Mouse (Mus musculus): Measurements from ENCODE around the gene Plg. TPM values are rescaled to one million over a fixed set of nuclear protein-coding genes. Genes with fewer than 3 reads are reported as not detected.

The Plg gene
- total and polyA plus RNA-seq, 3 experiments = not detected

DNA sequence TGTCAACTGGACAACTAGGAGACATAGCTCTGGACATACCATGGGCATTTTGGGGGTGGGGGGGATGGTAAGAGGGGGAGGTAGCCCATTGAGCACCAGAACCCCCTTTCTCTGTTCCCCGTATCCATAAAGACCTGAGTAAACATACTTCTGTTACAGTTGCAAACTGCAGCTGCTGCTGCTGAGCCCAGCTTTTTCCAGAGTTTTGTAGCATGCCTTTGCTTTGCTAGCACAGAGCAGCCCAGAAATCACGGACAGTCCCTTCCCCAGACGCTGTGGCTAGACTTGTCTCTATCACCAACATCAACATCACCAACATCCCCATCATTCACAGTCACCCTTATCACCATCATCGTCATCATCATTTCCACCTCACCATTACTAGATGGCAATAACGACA is 37.3 kb downstream of the Plg start:
- no peak overlapping the region for H3K4me3 ChIP-seq (ENCODE audit: control insufficient read depth in 1 of 2, insufficient read depth in 1 of 2, low read depth in 2 of 2, low read length in 2 of 2)
- no peak for DNase-seq (ENCODE audit: low read depth, low spot score)
- no peaks in the 10 kb centered on the region for H3K27me3 ChIP-seq (ENCODE audit: control insufficient read depth in 1 of 2, insufficient read depth in 2 of 2, low read length in 2 of 2)
- no peak overlapping the region for H3K27ac ChIP-seq (ENCODE audit: control insufficient read depth, low read depth, low read length)
- no peak overlapping the region for H3K9ac ChIP-seq (ENCODE audit: control insufficient read depth, low read depth, low read length, poor library complexity, severe bottlenecking)
- H3K9me3 ChIP-seq (replicated peaks; ENCODE audit: insufficient read depth, low read length) = no peaks in the 10 kb centered on the region
- no peaks in the 10 kb centered on the region for H3K4me1 ChIP-seq (ENCODE audit: control insufficient read depth in 1 of 2, insufficient read depth in 2 of 2, low read length in 2 of 2)
- no peaks in the 10 kb centered on the region for H3K36me3 ChIP-seq (ENCODE audit: control insufficient read depth in 1 of 2, insufficient read depth in 2 of 2, low read length in 2 of 2)
- H3K79me2 ChIP-seq (ENCODE audit: control insufficient read depth, insufficient read depth, low read length, poor library complexity) = no peaks in the 10 kb centered on the region
- TF ChIP-seq ZMIZ1 (IDR thresholded peaks at IDR 0.05; ENCODE audit: low read depth, low read length) (no peak), E2F4 (IDR thresholded peaks at IDR 0.05; ENCODE audit: borderline replicate concordance, low read depth, low read length) (no peak), NRF1 (IDR thresholded peaks at IDR 0.05; ENCODE audit: insufficient read depth, low read depth, low read length, poor library complexity, severe bottlenecking) (no peak), BHLHE40 (IDR thresholded peaks at IDR 0.05; ENCODE audit: borderline replicate concordance, low read depth, low read length) (no peak), CTCF (IDR thresholded peaks at IDR 0.05 in 2 of 3, conservative IDR thresholded peaks at IDR 0.05 in 1 of 3; ENCODE audit: control insufficient read depth in 1 of 3, insufficient read depth in 1 of 3, low read depth in 2 of 3, low read length in 3 of 3, poor library complexity in 1 of 3, severe bottlenecking in 1 of 3) (no peak; a peak in 1 of 6 replicates), MEF2A (IDR thresholded peaks at IDR 0.05; ENCODE audit: extremely low read depth, insufficient replicate concordance, low read depth, low read length, poor library complexity, severe bottlenecking) (no peak), HCFC1 (IDR thresholded peaks at IDR 0.05; ENCODE audit: low read depth, low read length) (no peak), RAD21 (IDR thresholded peaks at IDR 0.05; ENCODE audit: low read depth, low read length) (no peak), TCF12 (IDR thresholded peaks at IDR 0.05; ENCODE audit: low read depth, low read length) (no peak), MYB (IDR thresholded peaks at IDR 0.05; ENCODE audit: low read depth, low read length) (no peak), JUND (IDR thresholded peaks at IDR 0.05; ENCODE audit: low read depth, low read length) (no peak), POLR2AphosphoS2 (IDR thresholded peaks at IDR 0.05; ENCODE audit: low read length) (no peak), POLR2AphosphoS5 (IDR thresholded peaks at IDR 0.05; ENCODE audit: borderline replicate concordance, low read depth, low read length) (no peak), TAL1 (IDR thresholded peaks at IDR 0.05; ENCODE audit: low read length) (no peak), RCOR1 (IDR thresholded peaks at IDR 0.05; ENCODE audit: low read depth, low read length) (no peak)

- no peak for TF ChIP-seq GATA1 (IDR thresholded peaks at IDR 0.05; ENCODE audit: low read depth, low read length)
- no peak for TF ChIP-seq CHD2 (IDR thresholded peaks at IDR 0.05; ENCODE audit: low read length)
- TF ChIP-seq ZC3H11A (IDR thresholded peaks at IDR 0.05; ENCODE audit: low read depth, low read length) = peak; percentile 75
- TF ChIP-seq POLR2AphosphoS2 (IDR thresholded peaks at IDR 0.05; ENCODE audit: low read length) = peak; percentile 27; the same call in 1 of the 2 replicates
- TF ChIP-seq POLR2A (IDR thresholded peaks at IDR 0.05; ENCODE audit: control insufficient read depth in 1 of 2, insufficient read depth in 1 of 2, low read depth in 1 of 2, low read length in 2 of 2, poor library complexity in 1 of 2) = 0 out of 4 replicates have a peak, but pooled peaks of 1 of the 2 experiments have one; percentile 25
- TF ChIP-seq SMC3 (IDR thresholded peaks at IDR 0.05; ENCODE audit: low read depth, low read length) = peak; percentile 84
- TF ChIP-seq RAD21 (IDR thresholded peaks at IDR 0.05; ENCODE audit: low read depth, low read length) = peak; percentile 84
- TF ChIP-seq CTCF (IDR thresholded peaks at IDR 0.05 in 2 of 3, conservative IDR thresholded peaks at IDR 0.05 in 1 of 3; ENCODE audit: control insufficient read depth in 1 of 3, insufficient read depth in 1 of 3, low read depth in 2 of 3, low read length in 3 of 3, poor library complexity in 1 of 3, severe bottlenecking in 1 of 3) = peak; percentile 64 to 85 (median 82)
- Histone ChIP-seq H3K9ac (ENCODE audit: control insufficient read depth, low read depth, low read length, poor library complexity, severe bottlenecking) (no peak overlapping the region), H3K9me3 (replicated peaks; ENCODE audit: insufficient read depth, low read length) (no peaks in the 10 kb centered on the region), H3K27me3 (ENCODE audit: control insufficient read depth in 1 of 2, insufficient read depth in 2 of 2, low read length in 2 of 2) (no peaks in the 10 kb centered on the region), H3K36me3 (ENCODE audit: control insufficient read depth in 1 of 2, insufficient read depth in 2 of 2, low read length in 2 of 2) (no peaks in the 10 kb centered on the region), H3K4me1 (ENCODE audit: control insufficient read depth in 1 of 2, insufficient read depth in 2 of 2, low read length in 2 of 2) (no peaks in the 10 kb centered on the region), H3K27ac (ENCODE audit: control insufficient read depth, low read depth, low read length) (no peak overlapping the region), H3K79me2 (ENCODE audit: control insufficient read depth, insufficient read depth, low read length, poor library complexity) (no peaks in the 10 kb centered on the region), H3K4me3 (ENCODE audit: control insufficient read depth in 1 of 2, insufficient read depth in 1 of 2, low read depth in 2 of 2, low read length in 2 of 2) (no peak overlapping the region)
- DNase-seq (ENCODE audit: low read depth, low spot score) = peak; percentile 76
These were observed 38.0 kb downstream of the Plg start for GRCm38 (mm10) chr17:12416250-12416895.

Data from MEL (cell line).